Mouse (Mus musculus): ENCODE data around the gene Hdhd3. TPM values are rescaled to one million over a fixed set of nuclear protein-coding genes. Genes with fewer than 3 reads are reported as not detected.

Gene Hdhd3
- total and polyA plus RNA-seq, 3 experiments: 3.9 to 9.0 (median 4.0) TPM

DNA sequence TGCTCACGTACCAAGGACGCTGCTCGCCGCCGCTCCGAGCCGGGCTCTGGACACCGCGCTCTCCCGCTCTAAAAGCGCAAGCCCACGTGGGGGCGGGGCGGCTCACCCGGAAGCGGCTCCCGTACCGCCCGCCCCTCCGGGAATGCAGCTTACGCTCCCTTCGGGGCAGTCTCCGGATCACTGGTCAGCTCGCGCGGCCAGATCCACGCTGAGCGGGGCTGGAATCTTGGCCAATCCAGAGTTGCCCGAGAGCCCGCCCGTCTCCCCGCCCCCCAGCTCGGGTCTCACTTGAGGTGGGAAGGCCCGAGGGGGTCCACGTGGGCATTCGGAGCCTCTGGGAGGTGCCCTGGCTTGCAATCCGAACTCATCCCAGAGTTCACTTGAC is 16.6 kb upstream of the Hdhd3 start, which contains the start of gene Alad:
TSS of gene Alad (minus strand) at position 70 of the 385 bp plus-strand sequence.
- intact Hi-C loops (cut with DNase I): loop anchor here (5.0 to 10.0 kb wide), 6 partner anchors 48 to 1035 kb away; partner anchors contain the start of genes Akna, Fkbp15, Slc31a1 and Tmem268
- H3K4me1 ChIP-seq (ENCODE audit: control insufficient read depth, insufficient read depth, low read length): peaks cover 23% of the 10 kb centered on the region

GRCm38 (mm10) chr4:62519122-62519848 is 16.0 kb upstream of the Hdhd3 start:
- H3K9ac ChIP-seq (ENCODE audit: low read depth, low read length): peak overlapping the region; percentile 93
- 1% methylated on average over 26 of the region's 26 CpGs for WGBS
- no peaks in the 10 kb centered on the region; the same call in none of the 2 replicates for H3K36me3 ChIP-seq (ENCODE audit: control insufficient read depth, insufficient read depth, low read length)
- H3K27ac ChIP-seq: peak overlapping the region; percentile 87
- DNase-seq: no peak
- intact Hi-C loops (cut with DNase I): loop anchor here (5.0 to 10.0 kb wide), 4 partner anchors 47 to 886 kb away; partner anchors contain the start of genes Akna, Fkbp15, Slc31a1 and Wdr31
- TF ChIP-seq CTCF (IDR thresholded peaks at IDR 0.05) (no peak), POLR2A (IDR thresholded peaks at IDR 0.05; ENCODE audit: insufficient read depth, low read depth, low read length) (no peak), EP300 (IDR thresholded peaks at IDR 0.05; ENCODE audit: insufficient read depth, low read depth, low read length) (no peak)
- no peaks in the 10 kb centered on the region for H3K27me3 ChIP-seq (ENCODE audit: control insufficient read depth, insufficient read depth, low read length)
- H3K4me3 ChIP-seq: peak overlapping the region; percentile 88
- H3K4me1 ChIP-seq (ENCODE audit: control insufficient read depth, insufficient read depth, low read length): peaks cover 22% of the 10 kb centered on the region
- H3K79me2 ChIP-seq (replicated peaks; ENCODE audit: control insufficient read depth, insufficient read depth, low read length): no peaks in the 10 kb centered on the region

More for the DNA sequence above, 16.6 kb upstream of the Hdhd3 start, which contains the start of gene Alad:
- Histone ChIP-seq H3K27ac (peak within 1 kb of the TSS; percentile 87), H3K9ac (ENCODE audit: low read depth, low read length) (peak within 1 kb of the TSS; percentile 93), H3K36me3 (ENCODE audit: control insufficient read depth, insufficient read depth, low read length) (no peaks in the 10 kb centered on the region; the same call in none of the 2 replicates), H3K4me3 (peak within 1 kb of the TSS; percentile 88), H3K79me2 (replicated peaks; ENCODE audit: control insufficient read depth, insufficient read depth, low read length) (no peaks in the 10 kb centered on the region), H3K27me3 (ENCODE audit: control insufficient read depth, insufficient read depth, low read length) (no peaks in the 10 kb centered on the region)
- peak; percentile 93 to 94 for DNase-seq
- whole genome bisulfite sequencing: under 1% methylated on average over 37 of the region's 37 CpGs
- TF ChIP-seq CTCF (IDR thresholded peaks at IDR 0.05) (no peak), POLR2A (IDR thresholded peaks at IDR 0.05; ENCODE audit: insufficient read depth, low read depth, low read length) (peak; percentile 69; the same call in 1 of the 2 replicates), EP300 (IDR thresholded peaks at IDR 0.05; ENCODE audit: insufficient read depth, low read depth, low read length) (0 out of 2 replicates have a peak, but pooled peaks have one; percentile 15)

GRCm38 (mm10) chr4:62518416-62519121 is 15.3 kb upstream of the Hdhd3 start:
- no peak overlapping the region; the same call in 1 of the 2 replicates for H3K9ac ChIP-seq (ENCODE audit: low read depth, low read length)
- H3K36me3 ChIP-seq (ENCODE audit: control insufficient read depth, insufficient read depth, low read length): no peaks in the 10 kb centered on the region; the same call in none of the 2 replicates
- WGBS: 43% methylated on average over 13 of the region's 13 CpGs
- intact Hi-C loops (cut with DNase I): loop anchor here (5.0 to 10.0 kb wide), 4 partner anchors 46 to 886 kb away; partner anchors contain the start of genes Akna, Fkbp15, Slc31a1 and Wdr31
- peak; percentile 44 to 54 for DNase-seq
- H3K4me1 ChIP-seq (ENCODE audit: control insufficient read depth, insufficient read depth, low read length): peaks cover 21% of the 10 kb centered on the region
- H3K27ac ChIP-seq: peak overlapping the region; percentile 87
- no peaks in the 10 kb centered on the region for H3K27me3 ChIP-seq (ENCODE audit: control insufficient read depth, insufficient read depth, low read length)
- H3K4me3 ChIP-seq: peak overlapping the region; percentile 88
- no peaks in the 10 kb centered on the region for H3K79me2 ChIP-seq (replicated peaks; ENCODE audit: control insufficient read depth, insufficient read depth, low read length)
- TF ChIP-seq CTCF (IDR thresholded peaks at IDR 0.05) (no peak), POLR2A (IDR thresholded peaks at IDR 0.05; ENCODE audit: insufficient read depth, low read depth, low read length) (no peak), EP300 (IDR thresholded peaks at IDR 0.05; ENCODE audit: insufficient read depth, low read depth, low read length) (no peak)

- 61% methylated on average over 10 of the region's 10 CpGs for WGBS
- Histone ChIP-seq H3K27ac (peak overlapping the region; percentile 78), H3K4me3 (no peak overlapping the region; the same call in 1 of the 2 replicates), H3K79me2 (replicated peaks; ENCODE audit: control insufficient read depth, insufficient read depth, low read length) (no peaks in the 10 kb centered on the region), H3K9ac (ENCODE audit: low read depth, low read length) (no peak overlapping the region), H3K27me3 (ENCODE audit: control insufficient read depth, insufficient read depth, low read length) (no peaks in the 10 kb centered on the region), H3K36me3 (ENCODE audit: control insufficient read depth, insufficient read depth, low read length) (no peaks in the 10 kb centered on the region; the same call in none of the 2 replicates), H3K4me1 (ENCODE audit: control insufficient read depth, insufficient read depth, low read length) (peaks cover 21% of the 10 kb centered on the region)
- no peak for TF ChIP-seq POLR2A (IDR thresholded peaks at IDR 0.05; ENCODE audit: insufficient read depth, low read depth, low read length)
- TF ChIP-seq EP300 (IDR thresholded peaks at IDR 0.05; ENCODE audit: insufficient read depth, low read depth, low read length): no peak
- no peak for TF ChIP-seq CTCF (IDR thresholded peaks at IDR 0.05)
- peak in 1 of 2 experiments; percentile 17 for DNase-seq
- intact Hi-C loops (cut with DNase I): loop anchor here (2.0 to 10.0 kb wide), 5 partner anchors 15 to 887 kb away; partner anchors contain the start of genes Akna, Fkbp15, Hdhd3 and Slc31a1
Observed at GRCm38 (mm10) chr4:62517538-62518415, 14.5 kb upstream of the Hdhd3 start.

GRCm38 (mm10) chr4:62517046-62517445 is 13.8 kb upstream of the Hdhd3 start:
- H3K36me3 ChIP-seq (ENCODE audit: control insufficient read depth, insufficient read depth, low read length): no peaks in the 10 kb centered on the region; the same call in none of the 2 replicates
- H3K9ac ChIP-seq (ENCODE audit: low read depth, low read length): no peak overlapping the region
- TF ChIP-seq POLR2A (IDR thresholded peaks at IDR 0.05; ENCODE audit: insufficient read depth, low read depth, low read length) (no peak), EP300 (IDR thresholded peaks at IDR 0.05; ENCODE audit: insufficient read depth, low read depth, low read length) (no peak), CTCF (IDR thresholded peaks at IDR 0.05) (no peak)
- no peak overlapping the region for H3K4me3 ChIP-seq
- H3K27ac ChIP-seq: peak overlapping the region; percentile 78
- intact Hi-C loops (cut with DNase I): loop anchor here (2.0 to 10.0 kb wide), 5 partner anchors 14 to 888 kb away; partner anchors contain the start of genes Akna, Fkbp15, Hdhd3 and Slc31a1
- DNase-seq: peak in 1 of 2 experiments; percentile 17
- WGBS: 85% methylated on average over 8 of the region's 8 CpGs
- H3K4me1 ChIP-seq (ENCODE audit: control insufficient read depth, insufficient read depth, low read length): peaks cover 21% of the 10 kb centered on the region
- H3K27me3 ChIP-seq (ENCODE audit: control insufficient read depth, insufficient read depth, low read length): no peaks in the 10 kb centered on the region
- no peaks in the 10 kb centered on the region for H3K79me2 ChIP-seq (replicated peaks; ENCODE audit: control insufficient read depth, insufficient read depth, low read length)

All from heart, adult 2 months (tissue).